Mouse (Mus musculus) right cerebral cortex, postnatal 10 days (tissue): Measurements from ENCODE around the gene Tfap2d.

Experiments used
- DNase-seq, 2 experiments: peaks; one replicate each; pipeline ENCODE4 v3.0.0; 2021; ENCODE audit warnings: low spot score in 2 of 2

Tfap2d gene

DNA sequence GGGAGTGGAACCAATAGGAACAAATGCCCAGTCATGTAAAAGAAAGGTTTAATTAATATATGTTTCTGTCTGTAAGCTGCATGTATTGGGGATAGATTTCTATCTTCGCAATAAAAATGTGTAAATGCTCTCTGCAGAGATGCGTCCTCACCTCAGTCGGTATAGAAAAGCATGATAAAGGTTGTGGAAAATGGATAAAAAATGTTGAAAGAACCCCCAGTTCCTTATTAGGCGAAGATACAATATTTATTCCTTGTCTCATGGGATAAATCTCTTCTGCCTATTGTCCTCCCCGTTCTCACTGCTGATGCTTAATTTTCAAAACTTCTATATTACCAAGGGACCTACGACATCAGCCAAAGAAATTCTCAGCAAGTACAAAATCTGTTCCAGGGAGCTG is at the start of gene Tfap2d:
Gene Tfap2d, plus strand, starts transcription at position 392 of the 400 bp plus-strand sequence.
- no peak for DNase-seq

DNA sequence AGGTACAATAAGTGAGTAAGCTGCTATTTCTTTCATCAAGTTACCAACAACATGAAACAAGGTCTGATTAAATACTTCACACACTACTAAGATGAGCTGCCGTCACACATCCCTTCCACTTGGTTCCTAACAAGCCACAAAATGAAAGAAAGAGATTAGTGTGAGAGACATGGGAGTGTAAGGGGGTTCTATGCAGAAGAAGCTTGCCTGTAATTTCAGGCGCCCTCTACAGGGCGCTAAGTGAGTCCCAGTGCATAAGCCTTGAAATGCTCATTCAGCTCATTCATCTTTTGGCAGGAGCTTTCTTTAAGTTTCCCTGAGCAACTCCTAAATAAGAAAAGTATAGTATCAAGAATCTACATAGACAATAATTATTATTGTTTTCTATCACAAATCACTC is 46.5 kb upstream of the Tfap2d start:
- DNase-seq = no peak

DNA sequence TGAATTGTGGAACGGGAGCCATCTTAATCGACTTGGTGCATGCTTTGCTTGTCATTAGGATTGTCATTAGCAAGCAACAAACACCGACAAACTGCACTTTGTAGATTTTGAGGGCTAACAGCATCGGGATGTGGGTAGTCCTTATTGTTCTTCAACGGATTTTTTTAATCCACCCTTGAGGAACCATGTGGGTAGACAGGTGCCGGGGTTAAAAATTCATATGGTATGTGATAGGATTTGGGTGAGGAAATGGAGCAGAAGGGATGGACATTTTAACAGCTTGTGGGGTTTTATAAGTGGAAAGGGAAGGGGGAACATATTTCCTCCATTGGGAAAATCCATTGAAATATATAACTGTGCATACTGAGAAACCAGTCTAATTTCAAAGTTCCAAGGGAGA is 46.0 kb upstream of the Tfap2d start:
- no peak for DNase-seq

DNA sequence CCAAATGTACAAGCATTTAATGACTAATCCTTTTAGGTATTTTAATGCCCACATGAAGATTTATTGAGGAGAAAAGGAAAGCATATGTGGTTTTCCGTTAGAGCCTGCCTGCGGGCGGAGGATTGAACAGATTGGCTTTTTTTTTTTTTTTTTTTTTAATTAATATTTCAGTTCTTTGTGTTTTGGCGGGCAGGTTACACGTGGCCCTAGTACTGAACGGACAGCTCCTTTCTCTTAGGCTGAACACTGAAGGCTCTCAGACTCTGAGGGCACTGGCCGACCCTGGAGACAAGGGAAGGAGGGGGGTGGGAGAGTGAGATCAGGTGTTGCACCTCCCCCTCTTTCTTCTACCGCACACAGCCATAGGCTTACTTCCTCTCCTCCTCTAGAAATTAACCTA is 14.7 kb upstream of the Tfap2d start:
- no peak for DNase-seq

DNA sequence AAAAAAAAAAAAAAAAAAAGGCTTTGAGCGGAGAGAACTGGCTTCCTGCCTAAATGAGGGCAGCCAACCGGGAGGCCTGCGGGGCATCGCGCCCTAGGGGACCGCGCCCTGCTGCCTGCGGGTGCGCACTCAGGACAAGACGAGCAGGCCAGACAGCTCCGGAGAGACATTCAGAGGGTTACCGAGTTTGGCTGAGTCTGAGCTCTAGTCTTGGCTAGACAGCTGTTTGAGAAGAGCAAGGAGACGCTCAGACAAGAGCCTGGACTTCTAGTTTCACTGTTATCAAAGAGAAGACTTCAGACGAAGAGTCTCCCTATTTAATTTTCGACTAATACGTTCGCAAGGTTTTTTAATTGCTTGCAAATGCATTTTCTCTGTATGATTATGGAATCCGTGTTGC is 5.9 kb upstream of the Tfap2d start:
- DNase-seq = no peak

DNA sequence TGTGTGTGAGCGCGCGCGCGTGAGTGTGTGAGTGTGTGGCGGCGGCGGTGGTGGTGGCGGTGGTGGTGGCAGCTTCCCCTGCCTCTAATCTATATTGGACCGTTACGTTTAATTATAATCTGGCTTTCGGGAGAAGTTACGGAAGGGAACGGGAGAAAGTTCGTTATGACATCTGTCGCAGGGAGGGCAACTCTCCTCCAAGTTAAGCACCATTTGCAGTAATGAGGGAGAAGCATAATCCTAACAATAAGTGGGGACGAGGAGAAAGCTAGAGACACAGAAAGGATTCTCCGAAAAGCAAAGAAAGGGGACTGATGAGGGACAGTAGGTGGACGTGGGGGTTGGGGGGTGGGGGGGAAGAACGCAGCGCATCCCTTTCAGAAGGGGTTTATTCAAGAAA is 494 bp downstream of the Tfap2d start:
- DNase-seq = no peak

DNA sequence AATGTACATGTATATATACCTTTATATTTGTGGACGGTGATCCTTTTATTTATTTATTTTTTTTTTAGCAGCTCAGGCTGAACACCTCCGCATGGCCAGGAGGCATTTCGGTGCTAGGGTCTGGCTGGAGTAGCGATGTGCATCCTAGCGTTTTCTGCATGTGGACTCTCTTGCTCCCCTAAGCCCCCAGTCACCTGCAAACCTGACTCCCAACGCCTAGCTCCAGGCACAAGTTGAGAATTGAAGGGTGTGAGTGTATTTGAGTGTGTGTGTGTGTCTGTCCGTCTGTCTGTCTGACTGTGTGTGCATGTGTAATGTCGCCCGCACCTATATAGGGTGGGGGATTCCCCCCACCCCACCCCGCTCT is 937 bp downstream of the Tfap2d start:
- no peak for DNase-seq

DNA sequence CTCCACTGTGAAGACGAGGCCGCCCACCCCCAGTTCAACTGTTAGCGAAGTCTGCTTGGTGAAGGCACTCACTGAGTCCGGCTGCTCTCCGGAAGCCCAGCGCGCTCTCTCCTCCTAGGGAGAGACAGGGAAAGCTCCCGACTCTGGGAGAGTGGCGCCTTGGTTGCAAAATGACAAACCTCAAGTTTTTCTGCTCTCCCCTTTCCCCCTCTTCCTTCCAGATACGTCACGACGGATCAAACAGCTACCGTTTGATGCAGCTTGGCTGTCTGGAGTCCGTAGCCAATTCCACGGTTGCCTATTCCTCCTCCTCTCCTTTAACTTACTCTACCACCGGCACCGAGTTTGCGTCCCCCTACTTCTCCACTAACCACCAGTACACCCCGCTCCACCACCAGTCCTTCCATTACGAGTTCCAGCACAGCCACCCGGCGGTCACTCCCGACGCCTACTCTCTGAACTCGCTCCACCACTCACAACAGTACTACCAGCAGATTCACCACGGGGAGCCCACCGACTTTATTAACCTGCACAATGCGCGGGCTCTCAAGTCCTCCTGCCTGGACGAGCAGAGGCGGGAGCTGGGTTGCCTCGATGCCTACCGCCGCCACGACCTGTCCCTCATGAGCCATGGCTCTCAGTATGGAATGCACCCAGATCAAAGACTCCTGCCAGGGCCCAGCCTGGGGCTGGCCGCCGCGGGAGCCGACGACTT is 1.5 kb downstream of the Tfap2d start:
- DNase-seq = peak in 1 of 2 experiments; percentile 30

DNA sequence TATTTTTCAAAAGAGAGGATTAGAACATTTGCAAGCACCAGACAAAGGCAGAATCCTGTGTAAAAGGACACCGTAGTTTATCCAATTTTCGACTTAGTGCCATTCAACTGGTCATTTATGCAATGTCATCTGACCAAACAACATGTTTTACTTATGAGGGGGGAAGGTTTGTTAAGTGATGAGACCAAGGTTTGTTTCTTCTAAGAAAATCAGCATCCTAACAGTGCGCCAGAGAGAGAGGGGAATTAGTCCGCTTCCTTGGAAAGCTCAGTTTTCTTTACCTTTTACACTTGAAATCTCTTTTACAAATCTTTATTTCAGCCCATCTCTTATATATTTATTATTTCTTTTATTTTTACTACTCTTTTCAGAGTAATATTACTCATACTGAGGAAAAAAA is 3.6 kb downstream of the Tfap2d start:
- no peak for DNase-seq

DNA sequence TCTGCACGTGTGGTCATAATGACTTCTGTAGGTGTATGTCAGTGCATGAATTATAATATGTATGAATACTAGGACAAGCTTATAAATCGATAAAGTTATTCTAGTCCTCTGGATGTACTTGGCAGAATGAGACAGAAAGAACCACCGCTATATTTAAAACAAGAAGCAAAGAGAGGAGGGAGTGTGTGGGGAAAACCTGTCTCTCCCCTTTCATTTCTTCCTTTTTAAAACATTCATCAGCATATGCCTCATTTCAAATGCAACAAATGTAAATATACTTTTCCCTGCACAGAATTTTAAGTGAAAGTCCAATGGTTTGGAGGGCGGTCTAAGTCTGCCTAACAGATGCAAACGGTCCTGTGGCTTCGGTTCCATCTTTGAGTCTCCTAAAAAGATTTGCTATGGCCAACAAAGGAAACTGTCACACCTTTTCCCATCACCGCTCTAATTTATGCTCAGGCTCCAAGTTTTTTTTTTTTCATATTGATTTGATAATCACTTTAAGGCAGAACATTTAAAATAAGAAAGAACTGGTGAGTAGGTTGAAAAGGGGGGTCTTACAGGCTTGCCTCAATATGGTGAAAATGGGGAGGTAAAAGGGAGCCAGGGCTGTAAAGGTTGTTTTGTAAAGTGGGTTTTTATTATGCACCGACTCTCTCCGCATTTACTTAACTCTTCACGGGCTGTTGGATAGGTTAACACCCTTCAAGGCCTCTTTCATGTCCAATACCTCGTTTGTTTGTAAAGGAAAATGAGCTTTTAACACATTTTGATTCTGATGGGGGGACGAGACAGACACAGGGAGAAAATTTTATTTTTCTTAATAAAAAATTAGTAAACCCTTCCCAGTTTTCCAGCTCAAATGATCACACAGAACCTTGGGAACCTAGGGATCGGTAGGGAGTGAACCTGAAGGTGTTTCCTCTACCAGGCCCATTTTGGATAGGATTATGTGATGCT is 4.3 kb downstream of the Tfap2d start:
- DNase-seq = no peak

DNA sequence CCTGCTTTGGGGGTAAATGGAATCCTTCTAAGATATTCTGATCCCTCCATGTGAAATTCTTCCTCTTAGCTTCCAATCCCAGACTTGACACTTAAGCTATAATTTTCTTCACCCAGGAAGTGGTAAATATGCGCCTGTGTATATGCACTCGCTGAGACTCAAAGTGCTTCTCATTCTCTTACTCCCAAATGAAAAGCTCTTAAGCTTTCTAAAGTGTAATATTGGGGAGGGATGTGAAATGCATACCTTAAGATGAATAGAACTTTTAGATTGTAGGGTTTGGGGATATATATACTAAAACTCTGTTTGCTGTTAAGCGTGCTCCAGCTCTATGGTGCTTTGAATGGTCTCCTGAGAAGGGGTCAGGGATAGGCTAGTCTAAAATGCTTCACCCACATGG is 5.0 kb downstream of the Tfap2d start:
- no peak for DNase-seq

DNA sequence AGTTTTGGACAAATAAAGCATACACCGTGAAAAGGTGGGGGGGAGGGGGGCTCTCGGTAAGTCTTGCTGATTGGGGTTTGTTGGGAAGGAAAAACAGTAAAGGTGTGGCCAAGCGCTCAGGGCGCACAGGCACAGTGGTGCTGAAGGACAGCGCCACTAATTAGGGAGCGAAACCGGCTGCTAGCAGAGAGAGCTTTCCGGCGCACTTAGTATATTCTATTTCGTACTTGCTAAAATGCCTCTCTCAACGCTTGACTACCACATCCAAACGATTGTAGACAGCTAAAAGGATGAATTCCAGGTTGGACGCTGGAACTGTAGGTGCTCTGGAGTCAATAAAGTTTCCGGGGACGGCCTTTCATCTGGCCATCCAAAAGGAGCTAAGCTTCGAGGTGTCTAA is 6.9 kb downstream of the Tfap2d start:
- no peak for DNase-seq

DNA sequence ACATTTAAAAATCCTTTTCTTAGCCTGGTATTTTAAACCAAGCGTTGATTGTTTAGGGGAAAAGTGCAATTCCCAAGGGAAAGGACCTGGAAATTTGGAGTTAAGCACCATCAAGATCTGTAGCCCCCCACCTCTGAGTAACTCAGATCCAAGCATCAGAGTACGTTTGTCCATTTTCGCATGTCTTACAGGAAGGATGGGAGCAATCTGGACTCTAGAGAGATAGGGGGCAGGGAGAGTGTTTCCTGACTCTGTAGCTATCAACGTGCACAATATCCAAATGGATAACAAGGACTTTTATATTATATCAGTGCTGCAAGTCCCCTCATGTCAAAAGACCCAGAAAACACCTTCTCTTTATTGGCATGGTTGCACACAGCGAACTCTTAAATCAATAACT is 7.4 kb downstream of the Tfap2d start:
- DNase-seq = no peak

DNA sequence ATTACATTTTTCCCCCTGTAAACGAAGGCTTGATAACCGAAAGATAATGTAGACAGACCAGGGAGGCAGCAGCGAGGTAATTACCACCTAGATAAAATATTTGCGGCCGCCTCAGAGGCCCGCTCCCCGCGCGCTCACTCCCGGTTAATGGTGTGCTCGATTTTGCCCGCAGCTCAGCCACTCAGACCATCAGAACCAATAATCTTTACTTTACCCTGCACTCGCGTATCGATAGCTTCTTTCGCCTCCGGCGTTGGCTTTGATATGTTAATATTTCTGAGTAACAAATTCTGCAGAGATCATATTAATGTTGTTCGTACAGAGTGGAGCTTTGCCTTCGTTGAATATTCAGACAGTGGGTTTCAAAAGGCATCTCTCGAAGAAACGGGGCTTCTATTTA is 8.2 kb downstream of the Tfap2d start:
- no peak for DNase-seq

DNA sequence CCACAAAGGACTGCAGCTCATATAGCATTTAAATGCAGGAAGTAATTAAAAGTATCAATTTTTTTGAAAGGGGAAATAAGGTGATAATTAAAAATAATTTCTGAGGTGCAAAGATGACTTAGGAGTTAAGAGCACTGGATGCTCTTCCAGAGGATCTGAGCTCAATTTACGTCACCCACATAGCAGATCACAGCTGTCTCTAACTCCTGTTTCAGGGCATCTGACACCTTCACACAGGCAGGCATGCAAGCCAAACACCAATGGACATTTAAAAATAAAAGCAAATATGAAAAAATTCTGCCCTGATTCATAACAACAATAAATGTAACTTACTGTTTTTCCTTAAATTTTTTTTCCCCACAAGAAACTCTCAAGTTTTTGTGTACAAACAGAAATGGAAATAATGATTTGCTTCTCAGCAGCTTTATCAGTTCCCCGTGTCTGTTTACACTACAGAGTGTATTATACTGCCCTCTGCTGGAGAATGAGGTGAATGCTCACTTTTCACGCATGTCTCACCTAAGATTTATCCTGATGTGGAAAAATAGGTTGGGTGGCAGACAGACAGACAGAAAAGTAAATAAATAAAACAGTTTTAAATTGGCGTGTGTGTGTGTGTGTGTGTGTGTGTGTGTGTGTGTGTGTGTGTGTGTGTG is 76.0 kb downstream of the Tfap2d start:
- DNase-seq = peak; percentile 28 to 46

DNA sequence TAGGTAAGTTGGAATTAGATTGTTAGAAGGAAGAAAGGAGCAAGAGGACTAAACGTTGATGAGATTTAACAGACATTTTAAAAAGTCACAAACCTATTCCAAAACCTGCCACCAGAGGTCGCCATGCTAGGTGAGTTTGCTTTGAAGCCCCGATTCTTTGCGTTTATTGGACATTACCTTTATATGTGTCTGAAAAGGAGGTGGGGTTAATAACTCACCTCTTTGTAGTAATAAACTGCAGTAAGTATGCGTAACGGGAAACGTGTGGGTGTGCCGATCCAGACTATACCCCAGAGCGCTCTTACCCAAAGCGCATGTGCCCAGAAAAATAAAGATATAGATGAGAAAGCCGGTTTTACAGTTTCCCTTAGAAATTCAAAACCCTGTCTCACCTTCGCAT is 102.8 kb downstream of the Tfap2d start:
- DNase-seq = peak in 1 of 2 experiments; percentile 51

DNA sequence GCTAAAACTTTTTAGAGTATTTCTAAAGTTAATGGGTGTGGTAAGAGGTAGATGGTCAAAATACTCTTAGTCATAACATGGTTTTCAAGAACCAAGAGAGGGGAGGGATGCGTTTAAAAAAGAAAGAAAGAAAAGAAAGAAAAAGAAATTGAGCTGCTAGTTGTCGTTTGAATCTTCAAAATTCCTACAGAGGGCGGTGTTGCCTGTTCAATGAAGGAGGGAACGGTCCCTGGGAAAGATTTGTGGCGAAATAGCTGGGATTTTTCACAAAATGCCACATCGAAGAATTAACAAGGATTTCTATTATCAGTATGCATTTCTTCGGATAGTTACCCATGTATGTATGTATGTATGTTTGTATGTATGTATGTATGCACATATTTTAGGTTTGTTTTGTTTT is 103.4 kb downstream of the Tfap2d start:
- peak in 1 of 2 experiments; percentile 51 for DNase-seq

DNA sequence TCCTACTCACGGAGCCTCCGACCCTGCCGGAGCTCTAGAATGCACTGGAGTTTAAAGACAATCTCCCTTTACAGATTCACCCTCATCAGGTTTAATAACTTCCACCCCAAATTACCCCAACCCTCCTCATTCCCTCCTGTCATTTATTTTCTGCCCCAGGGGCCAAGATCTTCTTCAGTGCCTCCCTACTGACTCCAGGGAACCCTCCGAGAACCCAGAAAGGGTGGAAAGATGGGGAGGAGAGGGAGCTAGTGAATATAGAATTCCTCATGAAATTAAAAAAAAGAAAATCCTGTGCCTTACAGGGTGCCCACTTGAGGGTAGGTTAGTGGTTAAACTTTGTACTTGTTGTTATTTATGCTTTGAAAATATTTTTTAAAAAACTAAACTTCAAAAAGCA is 104.8 kb downstream of the Tfap2d start:
- no peak for DNase-seq

DNA sequence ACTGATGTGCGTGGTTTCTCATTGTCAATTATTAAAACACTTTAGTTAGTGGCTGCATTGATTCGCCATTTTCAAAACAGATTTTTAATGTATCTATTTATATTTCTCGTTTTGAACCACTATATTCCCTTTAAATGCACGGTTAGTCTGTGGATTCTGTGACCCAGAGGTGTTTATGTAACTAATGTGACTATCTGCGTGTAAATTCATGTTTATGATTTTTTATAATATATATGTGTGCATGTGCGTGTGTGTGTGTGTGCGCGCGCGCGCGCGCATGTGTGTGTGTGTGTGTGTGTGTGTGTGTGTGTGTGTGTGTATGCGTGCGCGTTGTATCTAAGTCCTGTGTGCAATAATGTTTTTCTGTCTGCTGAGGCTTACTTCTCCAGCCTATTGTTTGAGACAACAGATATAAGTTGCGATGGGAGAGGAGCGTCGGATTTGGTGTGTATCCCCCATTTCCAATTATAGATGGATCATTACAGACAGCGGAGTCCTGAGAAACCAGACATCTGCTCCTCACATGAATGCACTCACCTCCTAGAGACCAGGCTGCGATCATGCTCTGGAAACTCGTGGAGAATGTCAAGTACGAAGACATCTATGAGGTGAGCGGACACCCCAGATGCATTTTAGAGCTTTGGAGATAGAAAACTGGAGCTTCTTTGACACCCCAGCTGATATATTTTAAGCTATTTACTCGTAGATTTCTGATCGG is 106.0 kb downstream of the Tfap2d start, which contains the start of gene Tfap2b:
Gene Tfap2b, plus strand, starts transcription at position 274 of the 718 bp plus-strand sequence.
- no peak for DNase-seq

DNA sequence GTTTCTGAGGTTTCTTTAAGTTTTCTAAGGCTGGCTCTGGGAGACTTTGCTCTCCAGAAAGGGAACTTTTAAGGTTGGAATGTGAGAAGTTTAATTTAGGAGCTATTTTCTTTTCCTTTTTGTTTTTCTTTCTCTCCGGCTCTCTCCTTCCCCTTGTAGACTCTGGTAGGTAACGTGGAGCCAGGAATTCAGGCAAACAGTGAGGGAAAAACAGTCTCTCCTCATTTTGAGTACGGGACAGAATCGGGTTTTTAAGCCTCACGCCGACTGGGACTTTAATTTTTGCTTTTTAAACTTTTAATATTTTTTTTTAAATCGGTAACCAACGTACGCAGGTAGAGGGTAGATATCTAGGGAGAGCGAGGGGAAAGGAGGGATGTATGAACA is 106.5 kb downstream of the Tfap2d start:
- no peak for DNase-seq

DNA sequence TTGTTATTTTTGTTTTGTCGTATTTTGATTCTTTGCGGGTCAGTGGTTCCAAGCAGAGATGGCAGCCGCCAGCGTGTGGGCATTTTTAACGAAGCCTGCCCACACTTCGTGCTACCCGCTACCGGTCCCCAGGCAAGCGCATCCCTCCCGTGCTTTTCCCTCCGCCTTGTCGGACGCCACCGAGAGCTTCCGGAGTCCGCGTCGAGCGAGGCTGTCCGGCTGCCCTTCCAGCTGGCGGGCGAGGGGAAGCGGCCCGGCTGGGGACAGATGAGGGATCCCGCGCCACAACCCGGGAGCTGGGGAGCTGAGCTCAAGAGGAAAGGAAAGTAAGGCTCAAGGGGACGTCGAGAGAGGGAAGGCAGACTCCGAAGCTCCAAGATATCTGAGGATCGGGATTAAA is 107.0 kb downstream of the Tfap2d start:
- no peak for DNase-seq
